Mouse (Mus musculus) CH12.LX (cell line): ENCODE results near the gene Mctp1.

ENCODE experiments used
- MEF2A ChIP-seq: IDR thresholded peaks from 2 replicates; pipeline ENCODE4 v1.6.1; 2014; ENCODE audit warnings: low read depth, mild to moderate bottlenecking, inconsistent platforms, low read length, improper control_type of control experiment, borderline replicate concordance
- NELFE ChIP-seq: IDR thresholded peaks from 2 replicates; pipeline ENCODE4 v1.6.1; 2011; ENCODE audit warnings: low read depth, low read length, improper control_type of control experiment
- ZNF384 ChIP-seq: IDR thresholded peaks from 2 replicates; pipeline ENCODE4 v1.6.1; 2012; ENCODE audit warnings: low read depth, low read length, improper control_type of control experiment, inconsistent platforms

DNA sequence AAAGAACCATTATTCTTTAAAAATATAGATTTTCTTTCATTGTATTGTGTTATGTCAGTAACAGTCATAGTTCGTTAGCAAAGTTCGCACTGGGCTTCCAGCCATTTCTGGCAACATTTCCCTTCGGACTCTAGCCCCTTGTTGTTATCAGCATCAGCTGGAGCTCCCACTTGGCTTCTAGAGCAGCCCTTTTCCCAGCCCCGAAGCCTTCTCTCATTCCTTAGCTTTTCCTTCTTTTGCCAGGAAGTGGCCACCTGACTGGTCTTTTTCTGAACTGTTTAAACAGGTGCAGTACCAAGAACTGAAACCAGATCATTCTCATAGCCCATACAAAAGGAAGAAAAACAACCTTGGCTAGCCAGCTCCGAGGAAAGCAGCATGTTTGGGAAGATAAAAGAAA lies 645.3 kb downstream of the Mctp1 start:
- TF ChIP-seq NELFE (no peak), MEF2A (no peak), ZNF384 (no peak)
